Mouse (Mus musculus): Measurements from ENCODE around the gene Mkrn2os.

Gene Mkrn2os

DNA sequence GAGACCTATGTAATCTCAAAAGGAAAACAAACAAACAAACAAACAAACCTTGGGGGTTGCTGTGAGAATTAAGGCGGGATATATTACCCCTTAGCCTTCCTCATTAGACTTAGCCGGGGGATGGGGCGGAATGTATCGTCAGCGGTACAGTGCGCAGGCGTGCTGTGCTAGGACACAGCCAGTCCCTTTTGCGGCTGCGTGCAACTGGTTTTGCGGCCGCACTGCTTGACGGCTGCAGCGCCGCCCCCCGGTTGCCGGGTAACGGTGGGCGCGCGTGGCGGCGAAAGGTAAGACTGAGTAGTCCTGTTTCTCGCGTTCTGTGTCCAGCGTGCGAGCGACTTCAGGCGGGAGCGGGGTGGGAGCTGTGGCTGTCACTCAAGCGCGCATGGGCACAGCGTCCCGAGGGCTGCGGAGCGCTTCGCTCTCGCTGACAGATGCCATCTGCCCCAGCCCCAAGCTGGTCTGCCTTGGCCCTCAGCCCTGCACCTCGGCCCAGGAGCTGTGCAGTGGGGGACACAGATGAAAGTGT lies 47.9 kb downstream of the Mkrn2os start, which contains the start of gene Tsen2:
Tsen2 (plus strand) TSS at position 223 of the 529 bp plus-strand sequence.
- CTCF ChIA-PET, result interaction anchor here in 3 of 4 experiments (0.6 to 1.5 kb wide), 4 partner anchors 228 to 507 kb away, joined by 3 to 7 read pairs (median 6); partner anchors contain the start of genes Gm17482 (in 1 of the 3) and Tamm41 (in 1 of the 3)
- POLR2A ChIA-PET, result interaction anchor here in 3 of 4 experiments (0.6 to 1.5 kb wide), 21 partner anchors 9 to 1216 kb away, joined by 3 to 6 read pairs (median 4); partner anchors contain the start of genes Raf1 (in 2 of the 3), Efcab12 (in 1 of the 3) and Rpl32 (in 1 of the 3)

DNA sequence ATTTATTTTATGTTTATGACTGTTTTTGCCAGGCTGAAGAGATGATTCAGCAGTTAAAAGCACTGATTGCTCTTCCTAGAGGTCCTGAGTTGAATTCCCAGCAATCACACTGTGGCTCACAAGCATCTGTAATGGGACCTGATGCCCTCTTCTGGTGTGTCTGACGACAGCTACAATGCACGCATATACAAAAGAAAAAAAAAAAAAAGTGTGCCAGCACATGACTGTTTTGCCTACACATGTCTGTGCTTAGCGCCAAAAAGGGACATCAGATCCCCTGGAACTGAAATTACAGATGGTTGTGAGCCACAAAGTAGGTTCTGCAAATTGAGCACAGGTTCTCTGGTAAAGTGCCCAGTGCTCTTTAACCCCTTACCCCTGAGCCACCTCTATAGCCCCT lies 50.0 kb downstream of the Mkrn2os start:
- ChIA-PET CTCF (interaction anchor here in 1 of 4 experiments (1.9 kb wide), 1 partner anchor 314 kb away, joined by 9 read pairs; the partner anchor contains the start of gene Gm17482), POLR2A (no interaction called here)

DNA sequence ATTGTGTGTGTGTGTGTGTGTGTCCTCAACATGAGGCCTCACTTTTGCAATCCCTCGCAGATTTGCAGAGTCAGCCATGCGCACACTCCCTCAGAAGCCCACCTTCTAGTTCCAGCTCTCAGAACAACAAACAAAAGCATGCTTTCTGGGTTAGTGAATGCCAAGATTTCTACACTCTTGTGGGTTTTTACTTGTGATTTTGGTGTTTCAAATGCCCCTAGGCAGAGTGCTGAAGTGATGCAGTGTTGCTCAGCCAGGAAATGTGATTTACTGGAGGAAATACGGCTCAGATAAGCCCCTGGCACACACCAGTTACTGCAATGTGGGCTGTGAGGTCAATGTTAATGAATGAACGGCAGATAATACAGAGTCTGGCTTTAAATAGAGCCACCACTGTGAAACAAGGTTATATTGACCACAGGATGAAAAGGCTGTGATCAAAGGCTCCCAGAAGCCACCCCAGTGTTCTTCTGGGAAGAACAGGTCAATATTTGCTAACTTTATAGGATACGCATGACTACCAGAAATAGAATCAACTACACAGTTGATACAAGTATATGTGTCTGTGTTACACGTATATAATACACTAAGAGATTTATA lies 50.6 kb downstream of the Mkrn2os start:
- POLR2A ChIA-PET, result interaction anchor here (0.6 to 1.4 kb wide), 12 partner anchors 13 to 871 kb away, joined by 3 to 4 read pairs (median 3); partner anchors contain the start of genes Raf1 (in 2 of the 4) and Timp4 (in 2 of the 4)

DNA sequence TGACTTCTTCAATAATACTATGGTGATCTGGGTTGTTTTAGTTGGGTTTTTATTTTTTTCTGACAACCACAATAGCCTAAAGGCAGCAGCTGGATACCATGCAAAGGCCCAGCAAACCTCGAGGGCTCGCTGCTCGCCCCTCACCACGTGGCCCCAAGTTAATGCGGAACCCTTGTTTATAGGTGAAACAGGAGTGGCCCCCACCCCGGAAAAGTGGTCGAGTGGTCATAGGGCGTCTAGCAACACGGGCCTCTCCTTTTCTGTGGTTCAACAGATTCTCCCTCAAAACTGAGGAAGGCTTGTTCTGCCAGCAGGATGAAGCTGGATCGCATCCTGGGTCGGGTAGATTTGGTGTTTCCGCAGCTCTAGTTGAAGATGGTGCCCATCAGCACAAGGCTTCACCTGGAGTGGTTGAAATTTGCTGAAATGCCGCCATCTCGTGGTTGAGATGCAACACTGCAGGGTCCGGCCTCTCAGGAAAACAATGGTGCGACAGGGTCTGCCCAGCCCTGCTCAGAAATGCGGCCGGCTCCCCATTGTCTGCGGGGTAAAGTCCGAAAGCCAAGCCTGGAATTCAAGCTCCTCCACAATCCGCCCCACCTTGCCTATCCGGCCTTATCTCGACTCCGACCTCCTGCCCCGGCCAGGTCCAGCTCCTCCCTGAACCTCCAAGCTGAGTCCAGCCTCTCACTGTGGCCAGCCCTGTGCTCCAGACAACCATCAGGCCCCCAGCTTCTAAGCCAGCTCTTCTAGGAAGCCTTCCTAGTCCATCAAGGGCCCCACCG lies 53.5 kb downstream of the Mkrn2os start:
- CTCF ChIA-PET, result interaction anchor here (0.5 to 2.5 kb wide), 73 partner anchors 9 to 1260 kb away, joined by 3 to 28 read pairs (median 4); partner anchors contain the start of genes Gm17482 (in 4 of the 4), Tamm41 (in 1 of the 4) and Timp4 (in 1 of the 4)
- POLR2A ChIA-PET, result interaction anchor here (0.5 to 2.0 kb wide), 52 partner anchors 8 to 1535 kb away, joined by 3 to 12 read pairs (median 3); partner anchors contain the start of genes Efcab12 (in 1 of the 4), Ift122 (in 1 of the 4), Mbd4 (in 1 of the 4) and Raf1 (in 1 of the 4)

More for the DNA sequence above, 50.6 kb downstream of the Mkrn2os start:
- CTCF ChIA-PET, result interaction anchor here (0.6 to 1.9 kb wide), 17 partner anchors 23 to 476 kb away, joined by 3 to 9 read pairs (median 4); partner anchors contain the start of genes Gm17482 (in 2 of the 4), Efcab12 (in 1 of the 4) and Timp4 (in 1 of the 4)

DNA sequence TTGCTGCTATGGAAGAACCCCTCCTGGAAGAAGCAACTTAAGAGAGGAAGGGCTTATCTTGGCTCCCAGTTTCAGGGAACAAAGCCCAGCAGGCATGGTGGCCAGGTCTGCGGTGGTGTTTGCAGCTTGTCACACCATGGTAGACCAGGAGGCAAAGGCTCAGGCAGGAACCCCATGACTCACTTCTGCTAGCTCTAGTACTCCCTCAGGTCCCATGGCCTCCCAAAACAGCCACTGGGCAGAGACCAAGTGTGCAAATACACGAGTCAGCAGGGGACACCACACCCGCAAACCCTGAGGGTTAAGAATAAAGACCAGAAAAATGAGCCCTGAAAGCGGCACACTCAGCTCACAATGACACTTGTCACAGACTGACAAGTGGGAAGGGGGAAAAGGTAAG lies 56.2 kb downstream of the Mkrn2os start:
- CTCF ChIA-PET, result interaction anchor here in 2 of 4 experiments (0.6 to 1.3 kb wide), 2 partner anchors 309 to 352 kb away, joined by 3 read pairs; partner anchors contain the start of gene Gm17482 (in 1 of the 2)
- POLR2A ChIA-PET, result interaction anchor here in 2 of 4 experiments (0.5 to 1.4 kb wide), 3 partner anchors 34 to 541 kb away, joined by 3 to 4 read pairs (median 4); no protein-coding TSS in a partner anchor

DNA sequence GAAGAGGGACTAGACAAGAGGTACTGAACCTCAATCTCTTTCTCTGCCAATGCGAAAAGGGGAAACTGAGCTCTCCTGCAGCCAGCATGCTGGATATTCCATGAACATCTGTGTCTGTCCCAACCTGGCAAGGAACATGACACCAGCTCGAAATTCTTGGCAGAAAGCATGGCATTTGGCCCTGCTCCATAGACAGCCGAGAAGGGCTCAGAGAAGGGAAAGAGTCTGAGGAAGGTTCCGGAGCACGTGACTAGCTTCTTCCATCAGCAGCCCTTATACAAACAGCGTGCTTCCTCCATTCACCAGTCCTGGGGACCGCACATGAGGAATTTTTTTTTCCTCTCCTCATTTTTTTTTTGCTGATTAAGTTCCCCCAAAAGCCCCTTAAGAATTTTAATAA lies 57.8 kb downstream of the Mkrn2os start:
- POLR2A ChIA-PET, result interaction anchor here in 2 of 4 experiments (1.0 to 1.4 kb wide), 2 partner anchors 9 to 566 kb away, joined by 3 to 4 read pairs; no protein-coding TSS in a partner anchor
- CTCF ChIA-PET, result no interaction called here
